Mouse (Mus musculus): Measurements from ENCODE around the gene Scnn1a. TPM values are rescaled to one million over a fixed set of nuclear protein-coding genes. Genes with fewer than 3 reads are reported as not detected.

The Scnn1a gene
- total and polyA plus RNA-seq, 2 experiments from 2014 or later: 1.2 to 1.7 TPM

DNA sequence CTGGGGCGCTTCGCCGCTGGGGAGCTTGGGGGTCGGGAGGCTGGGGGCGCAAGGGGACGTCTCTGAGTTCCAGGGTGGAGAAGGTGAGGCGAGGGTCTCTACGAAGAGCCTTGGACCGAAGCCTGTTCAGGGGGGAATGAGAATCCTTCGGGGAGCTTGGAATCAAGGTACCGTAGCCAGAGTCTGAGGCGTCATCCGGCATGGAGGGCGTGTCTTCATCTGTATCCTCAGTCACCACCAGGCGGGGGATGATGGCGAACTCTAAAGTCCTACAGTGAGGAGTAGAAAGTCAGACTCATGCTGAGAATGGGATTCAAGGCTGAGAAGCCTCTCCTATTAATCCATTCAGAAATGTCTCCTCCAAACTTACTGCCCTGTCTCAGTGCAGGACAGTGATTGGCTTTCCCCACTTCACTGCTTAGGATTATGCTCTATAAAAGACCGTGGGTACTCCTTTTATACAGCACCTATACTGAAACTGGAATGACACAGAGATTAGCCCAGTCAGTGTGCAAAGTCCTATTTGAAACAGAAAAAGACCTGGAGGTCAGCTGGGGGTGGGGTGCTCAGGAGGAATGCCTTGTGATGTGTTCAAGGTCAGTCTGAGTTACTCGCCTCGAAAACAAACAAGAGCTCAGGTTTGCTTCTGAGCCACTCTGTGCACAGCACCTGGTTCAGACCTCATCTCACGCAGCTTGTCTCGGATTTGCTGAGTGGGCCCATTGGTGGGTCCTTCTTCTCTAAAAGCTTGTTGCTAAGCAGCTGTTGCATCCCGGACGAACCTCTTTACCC, 43.2 kb downstream of the Scnn1a start:
- no peak for DNase-seq (ENCODE audit: low spot score)
- 11% methylated on average over 23 of the region's 23 CpGs for WGBS

DNA sequence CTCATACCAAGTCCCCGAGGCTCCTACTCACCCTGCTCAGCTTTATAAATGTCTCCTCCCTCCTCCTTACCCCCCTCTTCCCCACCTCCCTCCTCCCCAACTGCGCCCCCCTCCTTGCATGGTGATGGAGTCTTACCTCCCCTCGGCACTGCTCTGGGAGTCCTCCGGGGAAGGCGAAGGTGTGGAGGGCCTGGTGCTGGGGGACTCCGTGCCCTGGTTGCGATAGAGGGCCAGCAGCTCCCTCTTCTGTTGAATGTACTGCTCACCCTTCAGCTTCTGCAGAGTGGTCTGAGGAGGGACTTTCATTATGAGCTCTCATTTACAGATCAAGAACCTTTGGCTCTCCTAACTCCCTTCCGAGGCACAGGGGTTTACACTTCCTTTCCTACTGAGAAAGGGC, 44.0 kb downstream of the Scnn1a start:
- Histone ChIP-seq H3K36me3 (ENCODE audit: insufficient read depth, low read length) (no peaks in the 10 kb centered on the region), H3K27me3 (ENCODE audit: insufficient read depth, low read length) (peaks cover 13% of the 10 kb centered on the region), H3K4me3 (ENCODE audit: low read length) (no peak overlapping the region), H3K4me2 (ENCODE audit: low read depth, low read length) (no peak overlapping the region), H3K9me3 (ENCODE audit: low read length) (no peaks in the 10 kb centered on the region), H3K27ac (no peak overlapping the region), H3K4me1 (ENCODE audit: insufficient read depth, low read length) (peaks cover 8% of the 10 kb centered on the region; the same call in 1 of the 2 replicates), H3K9ac (replicated peaks; ENCODE audit: low read length) (no peak overlapping the region)
- ATAC-seq (no peak), DNase-seq (ENCODE audit: low spot score) (no peak)
- peak; percentile 52 for TF ChIP-seq CTCF (IDR thresholded peaks at IDR 0.05; ENCODE audit: low read depth)
- 12% methylated on average over 8 of the region's 8 CpGs for WGBS

More for the DNA sequence above, 43.2 kb downstream of the Scnn1a start:
- Histone ChIP-seq H3K4me1 (ENCODE audit: insufficient read depth, low read length) (peaks cover 8% of the 10 kb centered on the region; the same call in 1 of the 2 replicates), H3K27me3 (ENCODE audit: insufficient read depth, low read length) (peaks cover 13% of the 10 kb centered on the region), H3K36me3 (ENCODE audit: insufficient read depth, low read length) (no peaks in the 10 kb centered on the region), H3K4me3 (ENCODE audit: low read length) (no peak overlapping the region), H3K27ac (no peak overlapping the region), H3K4me2 (ENCODE audit: low read depth, low read length) (0 out of 2 replicates have a peak overlapping the region, but pooled peaks have one; percentile 1), H3K9me3 (ENCODE audit: low read length) (no peaks in the 10 kb centered on the region), H3K9ac (replicated peaks; ENCODE audit: low read length) (no peak overlapping the region)
- TF ChIP-seq CTCF (IDR thresholded peaks at IDR 0.05; ENCODE audit: low read depth): peak; percentile 37; the same call in 1 of the 2 replicates
- no peak for ATAC-seq

DNA sequence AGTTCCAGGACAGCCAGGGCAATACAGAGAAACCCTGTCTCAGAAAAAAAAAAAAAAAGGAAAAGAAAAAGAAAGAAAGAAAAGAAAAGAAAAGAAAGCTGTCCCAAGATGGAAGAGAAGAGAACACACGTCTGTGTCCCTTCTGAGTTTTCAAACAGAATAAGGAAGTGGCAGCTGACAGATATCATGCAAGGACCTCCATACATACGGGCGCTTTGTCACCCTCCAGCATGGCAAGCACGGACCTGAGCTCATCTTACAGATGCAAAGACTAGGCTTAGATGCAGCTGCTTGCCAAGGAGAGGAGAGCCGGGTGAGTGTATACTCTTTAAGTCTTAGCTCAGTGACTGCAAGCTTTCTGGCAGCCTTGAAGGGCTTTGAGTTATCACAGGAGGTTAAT, 45.1 kb downstream of the Scnn1a start:
- WGBS: 85% methylated on average over 5 of the region's 5 CpGs

DNA sequence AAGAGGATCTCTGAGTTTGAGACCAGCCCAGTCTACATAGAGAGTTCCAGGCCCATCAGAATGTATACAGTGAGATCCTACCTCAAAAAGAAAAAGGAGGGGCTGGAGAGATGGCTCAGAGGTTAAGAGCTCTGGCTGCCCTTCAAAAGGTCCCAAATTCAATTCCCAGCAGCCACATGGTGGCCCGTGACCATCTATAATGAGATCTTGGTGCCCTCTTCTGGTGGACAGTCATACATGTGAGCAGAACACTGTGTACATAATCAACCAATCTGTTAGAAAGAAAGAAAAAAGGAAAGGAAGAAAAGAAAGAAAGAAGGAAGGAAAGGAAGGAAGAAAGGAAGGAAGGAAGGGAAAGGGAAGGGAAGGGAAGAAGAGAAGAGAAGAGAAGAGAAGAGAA, 45.7 kb downstream of the Scnn1a start:
- no peaks in the 10 kb centered on the region for H3K36me3 ChIP-seq (ENCODE audit: insufficient read depth, low read length)
- no peak overlapping the region for H3K4me3 ChIP-seq (ENCODE audit: low read length)
- H3K27me3 ChIP-seq (ENCODE audit: insufficient read depth, low read length): peaks cover 13% of the 10 kb centered on the region
- TF ChIP-seq CTCF (IDR thresholded peaks at IDR 0.05; ENCODE audit: low read depth): no peak
- H3K4me2 ChIP-seq (ENCODE audit: low read depth, low read length): no peak overlapping the region
- H3K4me1 ChIP-seq (ENCODE audit: insufficient read depth, low read length): peaks cover 8% of the 10 kb centered on the region; the same call in 1 of the 2 replicates
- H3K27ac ChIP-seq: no peak overlapping the region
- H3K9me3 ChIP-seq (ENCODE audit: low read length): no peaks in the 10 kb centered on the region
- H3K9ac ChIP-seq (replicated peaks; ENCODE audit: low read length): no peak overlapping the region
- DNase-seq (ENCODE audit: low spot score): no peak
- no peak for ATAC-seq
- 76% methylated on average over 1 of the region's 1 CpGs for WGBS

More for the DNA sequence above, 45.1 kb downstream of the Scnn1a start:
- no peak for DNase-seq (ENCODE audit: low spot score)
- no peak for TF ChIP-seq CTCF (IDR thresholded peaks at IDR 0.05; ENCODE audit: low read depth)
- no peaks in the 10 kb centered on the region for H3K36me3 ChIP-seq (ENCODE audit: insufficient read depth, low read length)
- no peak overlapping the region for H3K27ac ChIP-seq
- no peak for ATAC-seq
- H3K9me3 ChIP-seq (ENCODE audit: low read length): no peaks in the 10 kb centered on the region
- H3K27me3 ChIP-seq (ENCODE audit: insufficient read depth, low read length): peaks cover 13% of the 10 kb centered on the region
- no peak overlapping the region for H3K9ac ChIP-seq (replicated peaks; ENCODE audit: low read length)
- H3K4me2 ChIP-seq (ENCODE audit: low read depth, low read length): no peak overlapping the region
- H3K4me3 ChIP-seq (ENCODE audit: low read length): no peak overlapping the region
- peaks cover 8% of the 10 kb centered on the region; the same call in 1 of the 2 replicates for H3K4me1 ChIP-seq (ENCODE audit: insufficient read depth, low read length)

DNA sequence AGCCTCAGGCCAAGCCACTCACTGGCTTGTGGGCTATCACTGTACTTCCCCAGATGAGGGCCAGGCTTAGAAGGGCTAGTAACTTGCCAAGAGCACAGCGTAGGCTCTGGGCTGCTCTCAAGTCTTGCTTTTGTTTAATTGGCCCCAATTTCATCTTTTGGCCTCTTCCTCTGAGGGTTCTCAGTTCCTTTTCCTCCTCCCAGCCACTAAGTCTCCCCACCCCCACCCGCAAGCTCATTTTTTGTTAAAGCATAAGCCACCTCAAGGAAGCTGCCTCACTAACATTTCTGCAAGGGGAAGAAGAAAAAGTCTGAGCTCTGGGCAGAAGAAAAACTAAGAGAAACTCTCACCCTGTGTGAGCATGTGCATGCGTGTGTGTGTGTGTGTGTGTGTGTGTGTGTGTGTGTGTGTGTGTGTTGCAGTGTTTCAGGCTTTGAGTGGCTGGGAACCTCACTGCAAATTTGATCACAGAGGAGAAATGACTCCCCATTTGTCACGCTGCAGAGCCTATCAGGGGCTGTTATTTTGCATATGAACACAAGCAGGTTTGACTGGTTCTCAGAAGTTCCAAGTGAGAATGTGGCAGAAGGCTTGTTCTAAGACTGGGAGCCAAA, 47.4 kb downstream of the Scnn1a start:
- no peak for DNase-seq (ENCODE audit: low spot score)
- no peak for ATAC-seq
- no peaks in the 10 kb centered on the region for H3K36me3 ChIP-seq (ENCODE audit: insufficient read depth, low read length)
- TF ChIP-seq CTCF (IDR thresholded peaks at IDR 0.05; ENCODE audit: low read depth): no peak
- no peak overlapping the region for H3K4me3 ChIP-seq (ENCODE audit: low read length)
- H3K9me3 ChIP-seq (ENCODE audit: low read length): no peaks in the 10 kb centered on the region
- no peak overlapping the region for H3K4me2 ChIP-seq (ENCODE audit: low read depth, low read length)
- no peak overlapping the region for H3K9ac ChIP-seq (replicated peaks; ENCODE audit: low read length)
- H3K4me1 ChIP-seq (ENCODE audit: insufficient read depth, low read length): peaks cover 4% of the 10 kb centered on the region; the same call in 1 of the 2 replicates
- H3K27me3 ChIP-seq (ENCODE audit: insufficient read depth, low read length): peaks cover 10% of the 10 kb centered on the region; the same call in 1 of the 2 replicates
- 52% methylated on average over 4 of the region's 4 CpGs for WGBS
- no peak overlapping the region for H3K27ac ChIP-seq

DNA sequence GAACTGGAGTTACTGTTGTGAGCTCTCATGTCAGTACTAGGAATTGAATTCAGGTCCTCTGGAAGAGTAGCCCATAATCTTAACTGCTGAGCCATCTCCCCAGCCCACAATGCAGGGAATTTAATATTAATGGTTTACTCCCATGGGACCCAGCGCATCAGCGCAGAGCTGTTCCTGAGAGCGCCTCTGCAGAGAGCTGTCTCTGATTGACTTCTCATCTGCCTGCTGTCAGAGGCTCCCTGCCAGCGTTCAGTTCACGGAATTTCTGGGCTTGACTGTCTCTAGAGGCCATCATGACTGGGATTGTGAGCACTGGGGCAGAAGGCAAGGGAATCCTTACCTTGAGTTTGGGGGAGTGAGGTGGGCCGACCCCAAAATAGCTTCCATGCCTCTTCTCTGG, 56.6 kb downstream of the Scnn1a start:
- TF ChIP-seq CTCF (IDR thresholded peaks at IDR 0.05; ENCODE audit: low read depth): no peak
- DNase-seq (ENCODE audit: low spot score): no peak
- no peak for ATAC-seq
- no peak overlapping the region for H3K9ac ChIP-seq (replicated peaks; ENCODE audit: low read length)
- peaks cover 34% of the 10 kb centered on the region for H3K27me3 ChIP-seq (ENCODE audit: insufficient read depth, low read length)
- WGBS: 41% methylated on average over 6 of the region's 6 CpGs
- H3K4me1 ChIP-seq (ENCODE audit: insufficient read depth, low read length): 0 out of 2 replicates have a peak, but pooled peaks cover 6% of the 10 kb centered on the region
- no peak overlapping the region for H3K27ac ChIP-seq
- no peaks in the 10 kb centered on the region for H3K36me3 ChIP-seq (ENCODE audit: insufficient read depth, low read length)
- no peaks in the 10 kb centered on the region for H3K9me3 ChIP-seq (ENCODE audit: low read length)
- no peak overlapping the region for H3K4me2 ChIP-seq (ENCODE audit: low read depth, low read length)
- no peak overlapping the region for H3K4me3 ChIP-seq (ENCODE audit: low read length)
